Mouse (Mus musculus): ENCODE measurements around the gene Myf5. TPM values are rescaled to one million over a fixed set of nuclear protein-coding genes. Genes with fewer than 3 reads are reported as not detected.

Gene Myf5
- polyA plus RNA-seq, 1 experiment: 0.09 TPM

GRCm38 (mm10) chr10:107499656-107500055 is 13.7 kb upstream of the Myf5 start:
- H3K4me3 ChIP-seq (ENCODE audit: insufficient read depth, low read depth, low read length): no peak overlapping the region
- WGBS: 81% methylated on average over 7 of the region's 7 CpGs
- DNase-seq: no peak
- TF ChIP-seq POLR2A (IDR thresholded peaks at IDR 0.05; ENCODE audit: low read depth, low read length): no peak
- TF ChIP-seq CTCF (conservative IDR thresholded peaks at IDR 0.05; ENCODE audit: insufficient read depth, insufficient read length, low read depth, low read length): no peak
- no peak overlapping the region for H3K27ac ChIP-seq (ENCODE audit: insufficient read depth, low read depth, low read length)
- no peaks in the 10 kb centered on the region for H3K27me3 ChIP-seq (replicated peaks; ENCODE audit: control insufficient read depth, insufficient read depth, low read length)
- no peaks in the 10 kb centered on the region for H3K36me3 ChIP-seq (ENCODE audit: control insufficient read depth, insufficient read depth, low read length)
- no peaks in the 10 kb centered on the region for H3K4me1 ChIP-seq (ENCODE audit: control insufficient read depth, insufficient read depth, low read length)

- Histone ChIP-seq H3K4me1 (ENCODE audit: control insufficient read depth, insufficient read depth, low read length) (no peaks in the 10 kb centered on the region), H3K36me3 (ENCODE audit: control insufficient read depth, insufficient read depth, low read length) (no peaks in the 10 kb centered on the region), H3K27ac (ENCODE audit: insufficient read depth, low read depth, low read length) (no peak overlapping the region), H3K4me3 (ENCODE audit: insufficient read depth, low read depth, low read length) (no peak overlapping the region), H3K27me3 (replicated peaks; ENCODE audit: control insufficient read depth, insufficient read depth, low read length) (no peaks in the 10 kb centered on the region; the same call in 1 of the 2 replicates)
- WGBS: 89% methylated on average over 1 of the region's 1 CpGs
- TF ChIP-seq POLR2A (IDR thresholded peaks at IDR 0.05; ENCODE audit: low read depth, low read length) (no peak), CTCF (conservative IDR thresholded peaks at IDR 0.05; ENCODE audit: insufficient read depth, insufficient read length, low read depth, low read length) (no peak)
- DNase-seq: no peak
Measured at GRCm38 (mm10) chr10:107496402-107496801, 10.5 kb upstream of the Myf5 start.

GRCm38 (mm10) chr10:107494568-107494967 is 8.6 kb upstream of the Myf5 start, which contains the start of gene Myf6:
TSS of gene Myf6 (minus strand) at chr10:107494737.
- no peak within 1 kb of the TSS for H3K4me3 ChIP-seq (ENCODE audit: insufficient read depth, low read depth, low read length)

GRCm38 (mm10) chr10:107493580-107494474 is 7.9 kb upstream of the Myf5 start:
- no peak overlapping the region for H3K4me3 ChIP-seq (ENCODE audit: insufficient read depth, low read depth, low read length)
- H3K4me1 ChIP-seq (ENCODE audit: control insufficient read depth, insufficient read depth, low read length): no peaks in the 10 kb centered on the region
- H3K36me3 ChIP-seq (ENCODE audit: control insufficient read depth, insufficient read depth, low read length): no peaks in the 10 kb centered on the region
- peaks cover 1% of the 10 kb centered on the region; the same call in 1 of the 2 replicates for H3K27me3 ChIP-seq (replicated peaks; ENCODE audit: control insufficient read depth, insufficient read depth, low read length)
- WGBS: 35% methylated on average over 20 of the region's 20 CpGs
- H3K27ac ChIP-seq (ENCODE audit: insufficient read depth, low read depth, low read length): no peak overlapping the region
- TF ChIP-seq POLR2A (IDR thresholded peaks at IDR 0.05; ENCODE audit: low read depth, low read length) (no peak), CTCF (conservative IDR thresholded peaks at IDR 0.05; ENCODE audit: insufficient read depth, insufficient read length, low read depth, low read length) (no peak)
- DNase-seq: no peak

More at GRCm38 (mm10) chr10:107494568-107494967, 8.6 kb upstream of the Myf5 start, which contains the start of gene Myf6:
- Histone ChIP-seq H3K27me3 (replicated peaks; ENCODE audit: control insufficient read depth, insufficient read depth, low read length) (no peaks in the 10 kb centered on the region; the same call in 1 of the 2 replicates), H3K36me3 (ENCODE audit: control insufficient read depth, insufficient read depth, low read length) (no peaks in the 10 kb centered on the region), H3K4me1 (ENCODE audit: control insufficient read depth, insufficient read depth, low read length) (no peaks in the 10 kb centered on the region), H3K27ac (ENCODE audit: insufficient read depth, low read depth, low read length) (no peak within 1 kb of the TSS)
- WGBS: 57% methylated on average over 6 of the region's 6 CpGs
- TF ChIP-seq CTCF (conservative IDR thresholded peaks at IDR 0.05; ENCODE audit: insufficient read depth, insufficient read length, low read depth, low read length) (no peak), POLR2A (IDR thresholded peaks at IDR 0.05; ENCODE audit: low read depth, low read length) (no peak)
- DNase-seq: no peak

- no peak overlapping the region for H3K27ac ChIP-seq (ENCODE audit: insufficient read depth, low read depth, low read length)
- 27% methylated on average over 18 of the region's 18 CpGs for WGBS
- peaks cover 1% of the 10 kb centered on the region; the same call in 1 of the 2 replicates for H3K27me3 ChIP-seq (replicated peaks; ENCODE audit: control insufficient read depth, insufficient read depth, low read length)
- H3K4me3 ChIP-seq (ENCODE audit: insufficient read depth, low read depth, low read length): no peak overlapping the region
- H3K36me3 ChIP-seq (ENCODE audit: control insufficient read depth, insufficient read depth, low read length): no peaks in the 10 kb centered on the region
- TF ChIP-seq CTCF (conservative IDR thresholded peaks at IDR 0.05; ENCODE audit: insufficient read depth, insufficient read length, low read depth, low read length) (no peak), POLR2A (IDR thresholded peaks at IDR 0.05; ENCODE audit: low read depth, low read length) (no peak)
- no peaks in the 10 kb centered on the region for H3K4me1 ChIP-seq (ENCODE audit: control insufficient read depth, insufficient read depth, low read length)
- no peak for DNase-seq
Measured at GRCm38 (mm10) chr10:107492867-107493579, 7.1 kb upstream of the Myf5 start.

- 30% methylated on average over 12 of the region's 12 CpGs for WGBS
- no peak overlapping the region for H3K27ac ChIP-seq (ENCODE audit: insufficient read depth, low read depth, low read length)
- no peaks in the 10 kb centered on the region for H3K36me3 ChIP-seq (ENCODE audit: control insufficient read depth, insufficient read depth, low read length)
- TF ChIP-seq CTCF (conservative IDR thresholded peaks at IDR 0.05; ENCODE audit: insufficient read depth, insufficient read length, low read depth, low read length) (no peak), POLR2A (IDR thresholded peaks at IDR 0.05; ENCODE audit: low read depth, low read length) (no peak)
- no peak overlapping the region for H3K4me3 ChIP-seq (ENCODE audit: insufficient read depth, low read depth, low read length)
- DNase-seq: no peak
- 0 out of 2 replicates have a peak, but pooled peaks cover 1% of the 10 kb centered on the region for H3K27me3 ChIP-seq (replicated peaks; ENCODE audit: control insufficient read depth, insufficient read depth, low read length)
- no peaks in the 10 kb centered on the region for H3K4me1 ChIP-seq (ENCODE audit: control insufficient read depth, insufficient read depth, low read length)
Measured at GRCm38 (mm10) chr10:107488654-107489315, 2.9 kb upstream of the Myf5 start.
